Mouse (Mus musculus): ENCODE measurements around the gene Eif2d. TPM values are rescaled to one million over a fixed set of nuclear protein-coding genes. Genes with fewer than 3 reads are reported as not detected.
"Not testable (repeated sequence)": the region's sequence is repeated elsewhere in the genome, so short reads cannot be mapped to it uniquely, and the experiment has no call there.

Eif2d gene
- polyA plus RNA-seq, 1 experiment from 2014 or later = 52.1 TPM

DNA sequence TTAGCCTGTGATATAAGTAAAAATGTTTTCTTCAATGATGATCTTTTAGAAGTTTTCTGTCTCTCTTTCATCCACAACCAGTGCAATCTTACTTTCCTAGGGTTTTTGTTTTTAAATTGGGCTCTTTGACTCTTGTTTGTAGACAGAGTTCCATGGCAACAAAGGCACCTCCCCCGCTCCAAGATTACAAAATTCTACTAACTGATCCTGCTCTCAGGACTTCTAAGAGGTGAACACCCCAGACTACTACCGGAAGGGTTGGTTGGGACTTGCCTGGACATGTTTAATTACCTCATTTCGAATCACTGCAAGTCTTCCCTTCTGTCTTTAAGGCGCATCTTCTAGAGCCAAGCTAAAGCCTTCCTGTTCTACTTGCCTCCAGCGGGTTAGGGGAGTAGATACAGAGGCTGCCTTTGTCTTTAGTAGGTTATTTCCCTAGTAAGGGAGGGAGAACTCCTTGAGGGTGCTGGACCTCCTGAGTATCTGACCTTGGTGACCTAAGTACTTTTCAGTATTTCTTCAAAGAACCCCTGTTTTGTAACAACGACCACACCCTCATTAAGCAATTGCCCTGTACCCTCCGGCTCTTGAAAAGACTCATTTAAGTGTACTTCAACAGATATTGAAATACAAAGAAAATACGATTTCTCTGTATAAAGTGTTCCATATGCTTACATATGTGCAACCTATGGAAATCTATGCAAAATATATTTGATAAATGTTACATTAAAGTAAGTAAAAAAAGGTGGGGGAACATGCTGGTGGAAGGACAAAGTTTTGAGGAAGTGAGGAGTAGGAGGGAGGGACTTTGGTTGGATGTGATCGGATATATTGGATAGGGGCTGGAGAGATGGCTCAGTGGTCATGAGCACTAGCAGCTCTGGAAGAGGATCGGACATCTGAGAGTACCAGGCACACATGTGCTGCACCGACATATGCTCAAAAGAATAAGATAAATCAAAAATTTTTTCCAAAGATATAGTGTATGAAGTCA is 13.6 kb upstream of the Eif2d start:
- no peak for DNase-seq (ENCODE audit: low spot score)

DNA sequence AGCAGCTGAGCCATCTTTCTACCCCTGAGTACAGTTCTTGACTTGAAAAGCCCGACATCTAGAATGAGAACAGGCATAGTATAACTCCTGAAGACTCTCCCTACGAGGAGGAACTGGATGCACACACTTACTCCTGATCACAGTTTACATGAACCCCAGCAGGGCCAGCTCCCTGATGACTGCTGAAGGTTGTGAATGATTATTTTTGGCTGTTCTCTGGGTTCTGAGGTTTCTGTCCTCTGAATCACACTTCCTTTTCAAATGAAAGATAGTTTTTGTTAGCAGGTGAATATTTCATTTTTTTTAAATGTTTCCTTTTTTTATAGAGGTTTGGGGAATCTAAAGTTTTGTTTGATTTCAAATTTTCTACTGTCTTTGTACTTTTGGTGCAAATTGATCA is 11.5 kb upstream of the Eif2d start:
- DNase-seq (ENCODE audit: low spot score) = no peak

DNA sequence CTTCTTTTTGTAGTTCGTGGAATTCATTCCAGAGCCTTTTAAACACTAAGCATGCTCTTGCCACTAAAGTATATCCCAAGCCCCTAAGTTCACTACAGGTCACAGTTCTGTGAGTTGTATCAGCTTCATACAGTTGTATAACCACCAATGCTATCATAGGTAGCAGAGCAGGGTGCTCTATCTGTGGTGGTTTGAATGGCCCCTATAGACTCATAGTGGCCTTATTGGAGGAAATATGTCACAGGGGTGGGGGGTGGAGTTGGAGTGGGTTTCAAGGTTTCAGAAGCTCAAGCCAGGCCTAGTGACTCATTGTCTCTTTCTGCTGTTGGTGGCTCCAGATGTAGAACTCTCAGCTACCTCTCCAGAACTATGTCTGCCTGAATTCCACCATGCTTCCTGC is 10.5 kb upstream of the Eif2d start:
- no peak for DNase-seq (ENCODE audit: low spot score)

DNA sequence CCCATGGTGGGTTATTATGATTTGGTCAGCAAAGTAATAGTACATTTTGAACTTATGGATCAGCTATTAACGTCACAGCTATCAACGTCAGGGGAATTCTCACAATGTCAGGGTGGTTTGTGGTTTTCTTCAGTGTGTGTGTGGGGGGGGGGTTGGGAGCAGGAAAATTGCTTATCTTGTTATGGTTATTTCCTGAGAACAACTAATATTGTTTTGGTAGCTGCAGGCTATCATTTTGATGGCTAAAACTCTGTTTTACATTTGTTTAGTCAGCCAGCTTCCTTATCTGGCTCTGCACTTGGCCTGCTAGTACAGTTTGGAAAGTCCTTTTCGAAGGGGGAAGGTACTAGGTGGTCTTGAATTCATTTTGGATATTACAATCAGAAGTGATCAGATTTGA is 7.8 kb upstream of the Eif2d start:
- not testable (repeated sequence) for DNase-seq (ENCODE audit: low spot score)

DNA sequence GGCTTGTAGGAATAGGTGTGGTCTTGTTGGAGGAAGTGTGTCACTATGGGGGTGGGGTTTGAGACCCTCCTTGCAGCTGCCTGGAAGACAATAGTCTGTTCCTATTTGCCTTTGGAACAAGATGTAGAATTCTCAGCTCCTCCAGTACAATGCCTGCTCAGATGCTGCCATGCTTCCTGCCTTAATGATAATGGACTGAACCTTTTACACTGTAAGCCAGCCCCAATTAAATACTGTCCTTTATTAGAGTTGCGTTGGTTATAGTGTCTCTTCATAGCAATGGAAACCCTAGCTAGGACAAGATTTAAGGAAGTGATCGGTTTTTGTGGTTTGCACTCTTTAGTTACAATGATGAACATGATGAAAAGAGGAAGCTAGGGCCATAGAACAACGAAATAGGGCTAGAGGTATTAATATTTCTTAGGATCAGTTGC is 6.8 kb upstream of the Eif2d start:
- no peak for DNase-seq (ENCODE audit: low spot score)

DNA sequence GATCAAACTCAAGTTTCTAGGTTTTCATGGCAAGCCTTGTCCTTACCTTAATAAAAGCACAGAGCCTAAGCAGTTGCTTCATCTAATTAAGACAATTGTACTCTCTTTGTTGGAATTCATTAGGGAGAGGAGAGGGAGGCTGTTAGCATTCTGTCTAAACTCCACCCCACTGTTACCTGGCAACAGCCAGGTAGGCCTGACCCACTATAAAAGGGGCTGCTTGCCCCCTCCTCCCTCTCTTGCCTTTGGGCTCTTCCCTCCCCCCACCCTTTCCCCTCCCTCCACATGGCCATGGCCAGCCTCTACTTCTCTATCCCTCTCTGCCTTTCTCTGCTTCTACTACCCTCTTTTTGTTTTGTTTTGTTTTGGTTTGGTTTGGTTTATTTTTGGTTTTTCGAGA is 3.5 kb upstream of the Eif2d start:
- DNase-seq (ENCODE audit: low spot score) = no peak

DNA sequence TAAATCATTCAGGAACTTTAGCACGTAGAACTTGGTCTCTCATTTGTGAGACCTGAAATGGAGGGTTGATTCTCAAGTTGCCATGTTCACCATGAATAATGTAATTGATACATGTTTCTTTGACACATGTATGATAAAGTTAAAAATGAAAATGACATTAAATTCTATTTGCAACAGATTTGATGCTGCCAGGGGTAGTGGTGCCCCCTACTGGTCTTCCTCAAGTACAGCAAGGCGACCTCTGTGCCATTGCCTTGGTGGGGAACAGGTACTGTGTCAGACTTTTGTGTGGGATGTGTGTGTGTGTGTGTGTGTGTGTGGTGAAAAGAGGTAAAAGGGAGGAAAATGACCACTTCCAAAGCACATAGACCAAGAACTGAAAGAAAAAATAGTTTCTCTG is 2.5 kb downstream of the Eif2d start:
- DNase-seq (ENCODE audit: low spot score) = peak; percentile 49

DNA sequence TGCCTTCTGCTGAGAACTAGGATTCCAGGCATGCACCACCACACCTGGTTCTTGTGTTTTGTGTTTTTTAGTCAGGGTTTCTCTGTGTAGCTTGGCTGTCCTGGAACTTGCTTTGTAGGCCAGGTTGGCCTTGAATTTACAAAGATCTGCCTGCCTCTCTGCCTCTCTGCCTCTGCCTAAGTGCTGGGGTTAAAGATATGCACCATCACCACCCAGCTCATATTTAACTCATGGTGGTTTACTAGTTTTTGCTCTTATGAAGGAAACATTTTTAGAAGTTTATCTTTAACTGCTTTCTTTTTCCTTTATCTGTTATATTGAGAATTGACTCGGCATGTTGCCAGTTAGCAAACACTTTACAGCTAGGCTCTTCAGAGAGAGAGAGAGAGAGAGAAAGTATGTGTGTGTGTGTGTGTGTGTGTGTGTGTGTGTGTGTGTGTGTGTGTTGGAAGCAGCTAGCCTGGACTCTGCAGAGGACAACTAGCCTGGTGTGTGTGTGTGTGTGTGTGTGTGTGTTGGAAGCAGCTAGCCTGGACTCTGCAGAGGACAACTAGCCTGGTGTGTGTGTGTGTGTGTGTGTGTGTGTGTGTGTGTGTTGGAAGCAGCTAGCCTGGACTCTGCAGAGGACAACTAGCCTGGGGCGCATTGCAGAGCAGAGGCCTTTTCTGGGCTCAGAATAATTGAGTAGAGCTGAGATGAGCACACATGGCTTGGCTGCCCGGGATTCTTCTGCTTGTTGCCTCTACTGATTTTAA is 6.8 kb downstream of the Eif2d start:
- DNase-seq (ENCODE audit: low spot score) = not testable (repeated sequence)

DNA sequence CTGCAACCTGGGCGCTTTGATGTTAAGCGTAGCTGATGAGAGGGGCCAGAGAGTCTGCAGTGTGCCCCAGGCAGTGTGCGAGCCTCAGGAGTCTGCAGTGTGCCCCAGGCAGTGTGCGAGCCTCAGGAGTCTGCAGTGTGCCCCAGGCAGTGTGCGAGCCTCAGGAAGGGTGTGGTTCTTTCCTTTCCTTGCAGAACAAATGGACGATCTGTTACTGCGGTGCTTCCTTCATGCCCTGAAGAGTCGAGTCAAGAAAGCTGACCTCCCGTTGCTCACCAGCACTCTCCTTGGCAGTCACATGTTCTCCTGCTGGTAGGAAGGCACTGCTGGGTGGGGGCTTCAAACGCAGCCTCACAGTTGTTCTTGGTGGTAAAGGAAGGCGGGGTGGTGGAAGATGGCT is 8.1 kb downstream of the Eif2d start:
- DNase-seq (ENCODE audit: low spot score) = no peak

DNA sequence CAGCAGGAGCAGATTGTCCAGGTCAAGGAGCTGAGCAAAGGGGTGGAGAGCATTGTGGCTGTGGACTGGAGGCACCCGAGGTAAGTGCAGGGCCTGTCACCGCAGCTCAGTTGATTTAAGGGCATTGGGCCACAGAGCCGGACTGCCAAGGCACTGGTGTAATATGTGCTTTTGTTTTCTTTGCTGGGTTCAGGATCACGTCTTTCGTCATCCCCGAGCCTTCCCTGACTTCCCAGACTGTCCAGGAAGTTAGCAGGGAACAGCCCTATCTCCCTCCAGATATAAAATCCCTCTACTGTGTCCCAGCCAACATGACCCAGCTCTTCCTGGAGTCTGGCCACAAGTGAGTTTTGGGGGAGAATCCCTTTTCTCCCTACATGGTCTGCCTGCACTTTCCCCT is 11.4 kb downstream of the Eif2d start:
- DNase-seq (ENCODE audit: low spot score) = no peak

DNA sequence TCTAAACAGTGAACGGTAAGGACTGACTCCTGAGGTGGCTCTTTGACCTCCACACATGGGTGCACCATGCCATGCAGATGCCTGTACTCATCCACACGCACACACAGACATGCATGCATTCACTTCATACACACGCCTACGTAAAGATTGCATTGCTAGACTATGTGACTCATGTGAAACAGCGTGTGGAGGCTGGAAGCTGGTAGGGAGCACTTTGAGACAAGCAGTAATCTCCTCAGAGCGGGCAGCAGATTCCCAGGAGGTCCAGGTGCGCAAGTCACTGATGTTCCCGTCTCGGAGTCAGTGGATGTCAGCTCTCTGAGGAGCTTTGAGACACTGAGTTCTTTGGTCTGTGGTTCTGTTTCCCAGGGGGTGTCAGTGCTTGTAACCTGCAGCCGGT is 14.6 kb downstream of the Eif2d start:
- DNase-seq (ENCODE audit: low spot score) = no peak

DNA sequence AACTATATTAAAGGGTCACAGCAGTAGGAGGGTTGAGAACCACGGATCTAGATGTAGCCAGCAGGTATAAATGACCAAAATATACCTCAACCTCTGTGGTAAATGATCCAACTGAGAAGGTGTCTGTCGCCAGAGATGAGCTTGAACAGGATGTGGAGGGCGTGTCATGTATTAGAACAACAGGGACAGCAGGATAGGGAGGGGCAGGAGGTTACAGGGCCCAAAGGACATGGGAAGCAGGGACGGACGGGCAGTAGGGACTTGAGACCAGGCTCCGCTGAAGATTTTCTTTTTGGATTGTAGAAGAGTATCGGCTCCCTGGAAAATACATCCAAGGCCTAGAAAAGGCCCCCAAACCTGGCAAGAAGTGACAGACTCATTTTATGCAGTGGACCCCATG is 20.0 kb downstream of the Eif2d start:
- no peak for DNase-seq (ENCODE audit: low spot score)

DNA sequence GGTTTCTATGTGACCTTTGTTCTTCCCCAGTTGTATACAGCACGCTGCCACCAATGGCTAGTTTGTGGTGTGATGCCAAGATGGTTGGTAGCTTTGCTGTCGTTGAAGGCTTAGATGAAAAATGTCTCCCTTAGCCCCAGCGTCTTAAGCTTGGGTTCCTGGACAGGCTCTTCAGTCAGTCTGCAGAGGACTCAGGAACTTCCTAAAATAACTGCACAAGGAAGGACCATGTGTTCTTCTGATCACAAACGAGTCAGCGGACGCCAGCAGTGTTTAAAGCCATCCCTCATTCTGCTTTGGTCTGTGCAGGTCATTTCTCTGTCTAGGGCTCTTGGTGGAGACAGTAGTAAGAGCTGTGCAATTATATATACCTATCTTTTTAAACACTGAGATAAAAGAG is 20.8 kb downstream of the Eif2d start:
- DNase-seq (ENCODE audit: low spot score) = no peak

DNA sequence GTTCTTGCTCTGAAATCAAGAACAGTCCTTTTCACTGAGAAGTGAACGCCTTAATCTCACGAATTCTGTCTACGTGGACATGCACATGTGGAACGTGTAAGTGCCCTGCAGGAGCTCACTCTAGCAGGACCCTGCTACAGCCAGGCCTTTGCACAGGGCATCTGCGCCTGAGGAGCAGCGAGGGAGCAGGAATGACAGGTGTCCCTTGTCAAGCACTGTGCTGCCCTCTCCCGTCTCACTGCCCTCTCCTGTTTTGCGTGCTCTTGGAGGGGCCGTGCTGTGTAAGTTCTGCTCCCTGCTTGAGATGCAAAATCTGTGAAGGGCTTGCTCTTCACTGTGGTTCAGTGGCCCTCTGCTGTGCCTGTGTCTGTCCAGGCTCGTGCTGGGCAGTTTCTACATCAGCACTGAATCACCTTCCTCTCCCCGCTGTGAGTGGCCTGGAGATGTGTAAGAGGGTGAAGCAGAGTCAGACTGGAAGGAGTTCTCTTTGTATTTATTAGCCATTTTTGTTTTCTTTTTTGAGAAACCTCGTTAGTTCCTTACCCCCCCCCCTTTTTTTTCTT is 21.4 kb downstream of the Eif2d start:
- no peak for DNase-seq (ENCODE audit: low spot score)

DNA sequence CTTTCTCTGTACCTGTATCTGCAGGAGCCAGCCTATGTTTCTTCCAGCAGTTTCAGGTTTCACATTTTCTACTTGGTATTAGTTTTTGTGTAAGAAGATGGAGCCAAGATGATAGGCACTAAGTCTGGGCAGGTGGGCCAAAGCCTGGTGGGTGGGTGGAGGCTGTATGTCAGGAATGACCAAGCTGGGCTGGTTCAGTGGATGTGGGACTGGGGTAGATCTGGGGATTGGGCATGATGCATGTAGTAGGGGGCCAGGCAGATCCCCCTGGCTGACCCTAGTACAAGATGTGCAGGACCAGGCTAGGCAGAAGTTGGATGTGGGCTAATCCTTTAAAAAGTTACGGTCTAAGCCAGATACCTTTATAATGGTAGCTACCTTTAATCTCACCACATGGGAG is 22.2 kb downstream of the Eif2d start:
- DNase-seq (ENCODE audit: low spot score) = no peak

DNA sequence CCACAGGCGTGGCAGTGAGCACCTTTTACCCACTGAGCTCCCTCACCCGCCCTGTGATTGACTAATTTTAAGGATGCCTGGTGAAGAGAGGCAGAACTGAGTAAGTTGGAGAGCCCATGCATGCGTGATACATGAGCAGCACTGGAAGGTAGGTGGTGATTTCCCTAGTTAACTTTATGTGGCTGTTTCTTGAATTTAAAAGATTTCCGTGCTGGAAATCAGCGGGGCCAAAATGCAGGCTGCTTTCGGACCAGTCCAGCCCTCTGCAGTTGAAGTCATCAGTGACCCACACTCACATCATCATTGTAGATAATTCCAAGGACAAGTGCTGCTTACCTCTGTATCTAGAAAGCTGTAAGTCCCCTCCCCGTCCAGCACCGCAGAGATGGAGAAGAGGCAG is 22.8 kb downstream of the Eif2d start:
- DNase-seq (ENCODE audit: low spot score) = no peak

DNA sequence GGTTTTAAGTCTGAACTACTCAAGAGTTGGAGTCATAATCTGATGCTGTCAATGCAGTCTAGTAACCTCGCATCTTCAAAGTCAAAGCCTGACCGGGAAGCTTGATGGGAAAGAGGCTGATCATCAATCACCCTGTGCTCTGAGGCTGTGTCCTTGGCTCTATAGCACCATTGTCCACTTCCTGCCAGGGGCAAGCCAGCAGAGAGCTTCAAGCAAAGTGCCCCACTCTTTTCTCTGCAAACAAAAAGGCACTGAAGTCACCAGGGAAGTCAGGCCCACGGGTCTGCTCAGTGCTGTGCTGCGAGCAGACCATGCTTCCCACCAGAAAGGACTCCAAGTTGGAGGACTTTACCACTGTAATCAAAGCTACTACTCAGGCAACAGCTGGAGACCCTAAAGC is 24.3 kb downstream of the Eif2d start:
- no peak for DNase-seq (ENCODE audit: low spot score)

DNA sequence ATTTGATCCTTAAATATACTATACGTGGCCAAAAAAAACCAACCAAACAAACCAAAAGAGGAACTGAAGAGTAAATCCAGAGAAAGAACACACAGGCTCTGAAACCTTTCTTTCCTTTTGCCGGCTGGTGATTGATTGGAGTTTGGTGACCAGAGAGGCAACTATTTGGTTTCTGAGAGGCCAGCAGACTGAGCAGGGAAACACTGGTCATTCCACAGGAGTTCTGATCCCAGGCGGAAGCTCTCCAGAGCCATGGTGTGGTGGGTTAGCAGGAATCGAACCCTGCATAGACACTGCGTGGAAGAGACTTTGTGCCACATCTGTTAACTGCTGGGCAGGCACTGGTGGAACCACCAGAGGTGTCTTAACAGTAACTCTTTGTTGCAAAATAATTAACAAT is 25.1 kb downstream of the Eif2d start:
- no peak for DNase-seq (ENCODE audit: low spot score)

DNA sequence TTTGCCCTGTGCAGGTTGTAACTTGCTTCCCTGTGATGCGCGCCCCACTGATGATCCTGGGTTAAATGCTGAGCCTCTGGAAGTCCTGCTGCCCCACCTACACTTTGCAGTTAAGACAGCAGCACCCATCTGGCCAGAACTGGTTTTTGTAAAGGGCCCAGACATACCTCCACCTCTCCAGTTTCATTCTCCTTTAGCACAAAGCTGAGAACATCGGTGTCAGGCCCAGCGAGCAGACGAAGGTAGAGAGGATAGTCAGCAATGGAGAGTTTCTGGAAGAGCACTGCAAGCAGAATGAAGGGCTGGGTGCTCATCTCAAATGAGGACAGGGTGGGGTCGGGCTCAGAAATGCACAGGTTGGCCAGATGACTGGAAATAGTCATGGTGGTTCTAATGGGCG is 27.4 kb downstream of the Eif2d start:
- DNase-seq (ENCODE audit: low spot score) = no peak

DNA sequence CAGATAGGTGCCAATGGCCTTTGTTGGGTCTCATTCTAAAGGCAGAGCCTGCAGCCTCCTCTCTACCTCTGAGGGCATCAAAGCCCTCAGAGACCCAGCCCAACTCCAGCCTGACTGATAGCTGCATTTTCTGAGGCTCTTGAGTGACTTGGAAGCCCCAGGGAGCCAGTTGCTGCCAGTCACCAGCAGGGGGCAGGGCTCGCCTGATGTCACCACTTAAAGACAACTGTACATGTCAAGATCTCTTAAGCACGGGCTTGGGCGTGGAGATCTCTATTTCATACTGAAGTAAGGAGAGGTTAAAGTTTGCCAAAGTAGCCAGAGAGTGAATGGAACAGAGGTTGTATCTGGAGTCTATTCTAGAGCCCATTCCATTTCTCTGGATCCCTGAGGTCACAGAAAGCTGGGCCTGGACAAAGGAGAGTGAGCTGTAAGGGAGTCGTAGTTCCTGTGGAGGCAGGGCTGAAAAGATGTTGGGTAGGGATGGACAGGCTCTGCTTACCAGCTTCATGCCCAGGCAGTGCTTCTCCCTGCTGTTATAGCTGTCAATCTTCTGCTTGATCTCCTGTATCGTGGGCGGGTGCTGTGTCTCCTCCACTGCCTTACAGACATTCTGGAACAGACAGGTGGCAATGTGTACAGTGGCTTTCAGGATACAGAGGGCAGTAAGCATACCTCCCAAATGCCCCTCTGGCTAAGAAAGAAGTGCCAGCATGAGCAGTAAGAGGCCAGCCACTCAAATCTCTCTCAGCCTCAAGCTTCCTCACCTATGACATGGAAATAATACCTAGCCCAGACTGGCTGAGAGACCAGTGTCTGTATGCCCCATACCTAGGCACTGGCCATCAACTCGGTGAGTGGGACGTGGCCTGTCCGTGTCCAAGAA is 28.9 kb downstream of the Eif2d start:
- DNase-seq (ENCODE audit: low spot score) = peak; percentile 86

DNA sequence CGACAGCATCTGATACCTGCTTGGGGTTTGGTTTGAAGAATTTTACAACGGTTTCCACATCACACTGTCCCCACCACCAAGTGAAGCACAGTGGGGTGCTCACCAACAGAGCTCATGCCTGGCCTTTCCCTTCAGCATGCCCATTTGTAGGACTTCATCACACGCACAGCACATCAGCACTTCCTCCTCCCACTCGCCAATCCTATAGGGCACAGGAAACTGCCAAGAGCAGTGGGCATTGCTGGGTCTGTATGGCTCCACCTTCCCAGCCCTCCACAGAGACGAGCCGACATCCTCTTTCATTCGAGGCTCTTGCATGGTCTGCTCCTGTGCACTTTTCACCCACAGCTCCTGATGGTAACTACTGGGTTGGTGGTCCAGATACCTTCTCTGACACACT is 30.2 kb downstream of the Eif2d start:
- DNase-seq (ENCODE audit: low spot score) = no peak
